Mouse (Mus musculus) midbrain, embryonic 13.5 days (tissue): ENCODE data around the gene Mrtfb. TPM values are rescaled to one million over a fixed set of nuclear protein-coding genes. Genes with fewer than 3 reads are reported as not detected.

ENCODE experiments used
- ATAC-seq: fragments of 200-750 bp; cut with Nextera tagmentation; 2 replicates; pipeline ENCODE4 v1.8.0; 2017; ENCODE audit warnings: mild to moderate bottlenecking, moderate TSS enrichment, moderate library complexity
- H3K27ac ChIP-seq: fragments of 300-500 bp; sonication (generic); 2 replicates; pipeline ENCODE4 v1.5.1; 2015; ENCODE audit warnings: inconsistent platforms, mild to moderate bottlenecking, moderate library complexity
- H3K27me3 ChIP-seq: fragments of 300-500 bp; sonication (generic); 2 replicates; pipeline ENCODE4 v1.6.1; 2015; ENCODE audit warnings: mild to moderate bottlenecking, inconsistent platforms
- H3K36me3 ChIP-seq: fragments of 300-500 bp; sonication (generic); 2 replicates; pipeline ENCODE4 v1.6.1; 2015; ENCODE audit warnings: mild to moderate bottlenecking, inconsistent platforms
- H3K4me1 ChIP-seq: fragments of 300-500 bp; sonication (generic); replicated peaks from 2 replicates; pipeline ENCODE4 v1.6.1; 2015; ENCODE audit warnings: inconsistent platforms
- H3K4me2 ChIP-seq: fragments of 300-500 bp; sonication (generic); replicated peaks from 2 replicates; pipeline ENCODE4 v1.6.1; 2015; ENCODE audit warnings: moderate library complexity, mild to moderate bottlenecking, inconsistent platforms
- H3K4me3 ChIP-seq: fragments of 300-500 bp; sonication (generic); replicated peaks from 2 replicates; pipeline ENCODE4 v1.5.1; 2015; ENCODE audit warnings: mild to moderate bottlenecking, inconsistent platforms
- H3K9ac ChIP-seq: fragments of 300-500 bp; sonication (generic); replicated peaks from 2 replicates; pipeline ENCODE4 v1.6.1; 2015; ENCODE audit warnings: mild to moderate bottlenecking, inconsistent platforms
- H3K9me3 ChIP-seq: fragments of 300-500 bp; sonication (generic); 2 replicates; pipeline ENCODE4 v1.6.1; 2016; ENCODE audit warnings: mild to moderate bottlenecking, inconsistent platforms
- WGBS: fragments of 180-500 bp; shearing (Covaris S2); methylation state at CpG from one replicate; pipeline ENCODE4 v1.1.7; 2015; 5-methylcytosine and 5-hydroxymethylcytosine counted together
- polyA plus RNA-seq: library from polyadenylated mRNA; unstranded; fragments of >200 nt; fragmentation: Nextera tagmentation; extraction: Ambion mirVana; gene quantifications from 2 replicates; pipeline ENCODE4 v1.2.1, GENCODE M21; 2015

The Mrtfb gene
- polyA plus RNA-seq, 1 experiment from 2014 or later, result 12.6 TPM

GRCm38 (mm10) chr16:13414972-13415371 lies 158.7 kb downstream of the Mrtfb start:
- H3K4me1 ChIP-seq, result no peaks in the 10 kb centered on the region
- H3K36me3 ChIP-seq, result peaks cover 38% of the 10 kb centered on the region
- no peak overlapping the region for H3K9ac ChIP-seq
- H3K27ac ChIP-seq, result no peak overlapping the region
- ATAC-seq, result no peak
- H3K4me2 ChIP-seq, result no peak overlapping the region
- no peaks in the 10 kb centered on the region for H3K27me3 ChIP-seq
- 91% methylated on average over 4 of the region's 4 CpGs for WGBS
- no peaks in the 10 kb centered on the region for H3K9me3 ChIP-seq
- H3K4me3 ChIP-seq, result no peak overlapping the region

GRCm38 (mm10) chr16:13415465-13415864 lies 159.2 kb downstream of the Mrtfb start:
- Histone ChIP-seq H3K4me3 (no peak overlapping the region), H3K9ac (no peak overlapping the region), H3K9me3 (no peaks in the 10 kb centered on the region), H3K4me1 (no peaks in the 10 kb centered on the region), H3K36me3 (peaks cover 33% of the 10 kb centered on the region), H3K4me2 (no peak overlapping the region), H3K27me3 (no peaks in the 10 kb centered on the region), H3K27ac (no peak overlapping the region)
- WGBS, result 96% methylated on average over 6 of the region's 6 CpGs
- ATAC-seq, result no peak

DNA sequence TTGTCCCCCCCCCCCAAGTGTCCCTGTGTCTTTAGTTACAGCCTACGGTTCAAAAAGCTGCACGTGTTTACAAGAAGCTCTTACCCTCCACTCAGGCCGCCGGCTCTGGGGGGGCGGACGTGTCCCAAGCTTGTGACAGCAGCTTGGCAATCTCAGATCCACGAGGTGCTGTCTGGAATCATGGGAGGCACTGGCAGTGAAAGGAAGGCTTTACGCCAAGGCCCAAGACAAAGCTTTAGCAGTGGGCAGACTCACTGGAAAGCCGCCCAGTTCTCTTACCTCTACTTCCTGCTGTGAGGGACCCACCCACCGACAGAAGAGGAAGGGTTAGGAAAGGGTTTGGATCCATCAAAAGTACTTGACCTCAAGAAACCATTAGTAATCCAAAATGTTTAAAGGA lies 160.2 kb downstream of the Mrtfb start:
- peaks cover 23% of the 10 kb centered on the region for H3K36me3 ChIP-seq
- H3K9me3 ChIP-seq, result no peaks in the 10 kb centered on the region
- no peaks in the 10 kb centered on the region for H3K4me1 ChIP-seq
- H3K27ac ChIP-seq, result no peak overlapping the region
- no peak overlapping the region for H3K4me3 ChIP-seq
- no peak overlapping the region for H3K9ac ChIP-seq
- 79% methylated on average over 10 of the region's 10 CpGs for WGBS
- ATAC-seq, result no peak
- H3K4me2 ChIP-seq, result no peak overlapping the region
- H3K27me3 ChIP-seq, result no peaks in the 10 kb centered on the region

DNA sequence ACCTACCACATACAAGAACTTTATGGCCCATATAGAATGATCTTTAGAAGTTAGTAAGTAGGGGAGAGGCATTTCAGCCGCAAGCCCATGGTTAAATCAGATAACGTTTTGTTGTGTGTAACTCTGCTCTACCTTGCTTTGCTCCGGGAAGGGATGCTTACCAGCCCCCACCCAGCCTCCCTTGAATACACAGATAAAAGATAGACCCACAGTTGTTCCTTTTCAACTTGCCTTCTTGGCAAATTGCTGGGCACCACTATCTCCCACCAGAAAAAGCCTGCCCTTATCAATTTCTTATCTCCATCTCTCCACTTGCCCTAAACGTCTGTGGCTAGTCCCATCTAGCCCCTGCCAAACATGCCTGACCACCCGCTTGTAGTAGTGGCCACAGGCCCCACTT lies 161.6 kb downstream of the Mrtfb start:
- no peak overlapping the region for H3K27ac ChIP-seq
- no peaks in the 10 kb centered on the region for H3K27me3 ChIP-seq
- H3K36me3 ChIP-seq, result peaks cover 10% of the 10 kb centered on the region
- 86% methylated on average over 5 of the region's 5 CpGs for WGBS
- H3K4me3 ChIP-seq, result no peak overlapping the region
- no peak overlapping the region for H3K9ac ChIP-seq
- H3K9me3 ChIP-seq, result no peaks in the 10 kb centered on the region
- no peak for ATAC-seq
- H3K4me2 ChIP-seq, result no peak overlapping the region
- H3K4me1 ChIP-seq, result no peaks in the 10 kb centered on the region

DNA sequence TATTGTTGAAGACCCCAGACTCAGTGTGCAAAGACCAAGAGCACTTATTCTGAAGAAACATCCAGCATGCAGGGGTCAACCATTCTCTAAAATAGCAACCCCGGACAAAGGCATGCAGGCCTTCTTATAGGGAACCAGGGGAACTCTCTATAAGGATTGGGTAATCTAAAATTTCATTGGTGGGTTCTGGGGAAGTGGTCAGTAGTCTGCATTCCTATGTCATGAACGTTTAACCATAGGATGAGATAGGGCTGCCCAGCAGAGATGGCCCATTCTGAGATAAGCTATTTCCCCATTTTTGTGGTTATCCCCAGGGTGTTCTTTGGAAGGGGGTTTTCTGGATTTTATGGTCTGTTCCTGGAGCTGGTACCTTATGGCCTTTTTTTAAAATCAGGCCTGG lies 163.5 kb downstream of the Mrtfb start:
- Histone ChIP-seq H3K4me1 (no peaks in the 10 kb centered on the region), H3K27me3 (no peaks in the 10 kb centered on the region), H3K9ac (no peak overlapping the region), H3K27ac (no peak overlapping the region), H3K4me3 (no peak overlapping the region), H3K36me3 (no peaks in the 10 kb centered on the region), H3K9me3 (no peaks in the 10 kb centered on the region), H3K4me2 (no peak overlapping the region)
- ATAC-seq, result no peak
- 84% methylated on average over 2 of the region's 2 CpGs for WGBS

- Histone ChIP-seq H3K36me3 (no peaks in the 10 kb centered on the region), H3K4me1 (no peaks in the 10 kb centered on the region), H3K9ac (no peak overlapping the region), H3K9me3 (no peaks in the 10 kb centered on the region), H3K27ac (no peak overlapping the region), H3K4me3 (no peak overlapping the region), H3K27me3 (no peaks in the 10 kb centered on the region), H3K4me2 (no peak overlapping the region)
- ATAC-seq, result no peak
- 94% methylated on average over 3 of the region's 3 CpGs for WGBS
Measured at GRCm38 (mm10) chr16:13422522-13422921, 166.2 kb downstream of the Mrtfb start.

- WGBS, result 93% methylated on average over 8 of the region's 8 CpGs
- H3K4me1 ChIP-seq, result no peaks in the 10 kb centered on the region
- no peaks in the 10 kb centered on the region for H3K36me3 ChIP-seq
- no peak overlapping the region for H3K4me3 ChIP-seq
- no peak for ATAC-seq
- no peak overlapping the region for H3K9ac ChIP-seq
- no peak overlapping the region for H3K27ac ChIP-seq
- H3K27me3 ChIP-seq, result no peaks in the 10 kb centered on the region
- no peak overlapping the region for H3K4me2 ChIP-seq
- no peaks in the 10 kb centered on the region for H3K9me3 ChIP-seq
Measured at GRCm38 (mm10) chr16:13423587-13424355, 167.5 kb downstream of the Mrtfb start.

DNA sequence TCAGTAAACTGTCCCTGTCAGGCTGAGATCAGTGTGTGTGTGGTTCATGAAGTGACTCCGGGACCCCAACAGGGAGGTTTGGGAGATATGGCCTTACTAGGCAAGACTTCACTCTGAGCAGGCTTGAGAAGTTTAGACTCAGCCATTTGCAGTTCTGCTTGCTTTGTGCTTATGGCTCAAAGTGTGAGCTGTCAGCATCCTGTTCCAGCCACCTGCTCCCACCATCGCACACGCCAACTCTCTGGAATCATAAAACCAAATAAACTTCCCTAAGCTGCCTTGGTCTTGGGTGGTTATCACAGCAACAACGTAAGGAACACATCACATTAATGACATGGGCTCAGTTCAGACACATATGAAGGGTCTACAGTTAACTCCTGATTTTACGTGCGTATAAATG lies 169.5 kb downstream of the Mrtfb start:
- H3K9me3 ChIP-seq, result no peaks in the 10 kb centered on the region
- WGBS, result 98% methylated on average over 6 of the region's 6 CpGs
- H3K9ac ChIP-seq, result no peak overlapping the region
- no peak for ATAC-seq
- H3K4me1 ChIP-seq, result no peaks in the 10 kb centered on the region
- H3K4me2 ChIP-seq, result no peak overlapping the region
- H3K4me3 ChIP-seq, result no peak overlapping the region
- H3K27me3 ChIP-seq, result no peaks in the 10 kb centered on the region
- H3K27ac ChIP-seq, result no peak overlapping the region
- H3K36me3 ChIP-seq, result no peaks in the 10 kb centered on the region

DNA sequence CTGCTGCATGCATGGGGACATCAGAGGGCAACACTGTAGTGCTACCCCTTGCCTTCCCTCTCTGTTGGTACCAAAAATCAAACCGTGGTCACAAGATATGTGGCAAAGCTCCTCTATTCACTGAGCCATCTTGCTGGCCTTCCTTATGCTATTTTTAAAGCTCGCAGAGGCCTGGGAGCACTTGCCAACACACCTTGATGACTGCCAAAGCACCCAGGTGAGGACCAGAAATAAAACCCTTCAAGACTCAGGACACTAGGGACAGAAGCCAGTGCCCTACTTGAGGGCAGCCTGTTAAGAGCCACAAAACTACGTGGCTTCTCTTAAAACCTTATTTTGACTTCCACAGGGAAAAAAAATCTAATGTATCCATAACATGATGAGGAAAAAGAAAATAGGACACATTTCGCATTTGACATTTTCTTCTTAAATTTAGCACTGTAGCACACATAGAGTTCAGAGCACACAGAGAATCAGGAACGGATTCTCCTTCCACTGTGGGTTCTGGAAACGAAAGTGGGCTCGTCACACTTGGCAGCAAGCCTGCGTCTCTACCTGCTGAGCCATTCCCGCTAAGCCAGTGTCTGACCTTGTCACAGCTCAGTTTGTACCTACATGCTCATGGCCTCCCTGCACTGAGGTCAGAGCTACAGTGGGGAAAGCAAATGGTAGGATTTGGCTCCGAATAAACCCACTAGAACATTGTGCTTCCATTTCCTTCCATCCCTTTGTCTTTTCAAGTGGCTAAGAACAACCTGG lies 170.7 kb downstream of the Mrtfb start:
- no peak overlapping the region for H3K27ac ChIP-seq
- no peak for ATAC-seq
- 87% methylated on average over 10 of the region's 10 CpGs for WGBS
- H3K4me3 ChIP-seq, result no peak overlapping the region
- no peaks in the 10 kb centered on the region for H3K36me3 ChIP-seq
- H3K27me3 ChIP-seq, result no peaks in the 10 kb centered on the region
- no peak overlapping the region for H3K4me2 ChIP-seq
- no peak overlapping the region for H3K9ac ChIP-seq
- H3K4me1 ChIP-seq, result no peaks in the 10 kb centered on the region
- H3K9me3 ChIP-seq, result no peaks in the 10 kb centered on the region

DNA sequence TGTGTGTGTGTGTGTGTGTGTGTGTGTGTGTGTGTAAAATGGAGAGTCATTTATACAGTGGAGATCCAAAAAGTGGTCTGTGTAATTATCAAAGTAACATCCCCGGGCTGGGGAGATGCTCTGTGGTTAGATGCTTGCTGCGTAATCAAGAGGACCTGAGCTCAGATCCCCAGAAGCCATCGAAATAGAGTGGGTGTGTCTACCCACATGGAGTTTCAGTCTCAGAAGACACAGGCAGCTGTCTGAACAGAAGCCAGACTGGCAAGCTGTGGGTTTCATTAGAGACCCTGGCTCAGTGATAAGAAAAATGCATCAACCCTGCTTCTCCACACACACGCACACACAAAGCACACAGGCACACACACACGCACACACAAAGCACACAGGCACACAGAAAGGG lies 171.8 kb downstream of the Mrtfb start:
- no peak for ATAC-seq
- Histone ChIP-seq H3K27ac (no peak overlapping the region), H3K4me1 (no peaks in the 10 kb centered on the region)

DNA sequence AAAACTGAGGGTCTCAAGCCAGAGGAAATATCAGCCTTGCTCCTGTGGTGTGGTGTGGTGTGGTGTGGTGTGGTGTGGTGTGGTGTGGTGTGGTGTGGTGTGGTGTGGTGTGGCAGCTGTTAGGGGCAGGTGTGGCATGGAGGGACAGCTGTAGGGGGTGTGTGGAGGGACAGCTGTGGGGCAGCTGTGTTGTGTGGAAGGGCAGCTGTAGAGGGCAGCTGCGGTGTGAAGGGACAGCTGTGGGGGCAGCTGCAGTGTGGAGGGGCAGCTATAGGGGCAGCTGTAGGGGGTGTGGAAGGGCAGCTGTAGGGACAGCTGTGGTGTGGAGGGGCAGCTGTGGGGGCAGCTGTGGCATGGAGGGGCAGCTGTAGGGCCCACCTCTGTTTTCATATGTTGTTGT lies 172.5 kb downstream of the Mrtfb start:
- H3K4me3 ChIP-seq, result no peak overlapping the region
- WGBS, result 89% methylated on average over 1 of the region's 1 CpGs
- H3K27me3 ChIP-seq, result no peaks in the 10 kb centered on the region
- no peaks in the 10 kb centered on the region for H3K4me1 ChIP-seq
- H3K27ac ChIP-seq, result no peak overlapping the region
- no peaks in the 10 kb centered on the region for H3K9me3 ChIP-seq
- H3K36me3 ChIP-seq, result no peaks in the 10 kb centered on the region
- H3K4me2 ChIP-seq, result no peak overlapping the region
- ATAC-seq, result no peak
- H3K9ac ChIP-seq, result no peak overlapping the region

More for the DNA sequence above, 171.8 kb downstream of the Mrtfb start:
- no peaks in the 10 kb centered on the region for H3K36me3 ChIP-seq
- WGBS, result 79% methylated on average over 5 of the region's 5 CpGs
- H3K27me3 ChIP-seq, result no peaks in the 10 kb centered on the region
- no peaks in the 10 kb centered on the region for H3K9me3 ChIP-seq
- no peak overlapping the region for H3K4me3 ChIP-seq
- no peak overlapping the region for H3K9ac ChIP-seq
- no peak overlapping the region for H3K4me2 ChIP-seq

DNA sequence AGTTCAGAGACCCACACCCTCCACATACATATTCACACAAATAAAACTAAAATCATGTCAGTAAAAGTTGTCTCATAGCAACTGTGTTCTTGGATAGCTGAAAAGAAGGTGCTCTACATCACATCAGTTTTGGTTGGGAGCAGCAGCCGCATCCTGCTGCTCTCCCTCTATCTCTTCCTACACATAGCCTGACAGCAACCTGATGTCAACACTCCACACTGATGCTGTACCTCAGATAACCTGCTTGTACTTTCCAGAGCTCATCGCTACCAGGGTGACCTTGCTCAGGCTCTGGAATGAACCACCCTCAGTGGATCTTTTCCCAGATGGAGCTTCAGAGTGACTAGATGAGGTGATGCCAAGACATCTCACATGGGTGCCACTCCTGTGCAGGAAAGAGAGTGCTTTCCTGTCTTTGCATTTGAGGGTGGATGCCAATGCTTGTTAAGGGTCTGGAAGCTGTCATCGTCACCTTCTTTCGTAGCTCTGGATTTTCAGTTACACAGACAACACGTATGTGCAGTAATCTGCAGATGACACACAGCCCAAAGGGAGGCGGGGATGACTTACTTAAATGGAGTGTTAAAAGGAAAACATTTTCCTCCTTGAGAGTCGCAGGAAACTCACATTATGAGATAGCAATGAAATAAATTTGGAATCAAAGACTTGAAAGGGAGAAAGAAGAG lies 173.8 kb downstream of the Mrtfb start:
- no peak overlapping the region for H3K27ac ChIP-seq
- no peaks in the 10 kb centered on the region for H3K27me3 ChIP-seq
- no peaks in the 10 kb centered on the region for H3K36me3 ChIP-seq
- H3K9ac ChIP-seq, result no peak overlapping the region
- H3K4me3 ChIP-seq, result no peak overlapping the region
- 84% methylated on average over 7 of the region's 7 CpGs for WGBS
- ATAC-seq, result no peak
- H3K4me2 ChIP-seq, result no peak overlapping the region
- H3K4me1 ChIP-seq, result no peaks in the 10 kb centered on the region
- H3K9me3 ChIP-seq, result no peaks in the 10 kb centered on the region
